Mouse (Mus musculus) thymus, postnatal 0 days (tissue): Measurements from ENCODE around the gene Mdm4. TPM values are rescaled to one million over a fixed set of nuclear protein-coding genes. Genes with fewer than 3 reads are reported as not detected.

ENCODE experiments used
- DNase-seq: peaks from one replicate; pipeline ENCODE4 v3.0.0-alpha.2; 2015; ENCODE audit warnings: low spot score
- polyA plus RNA-seq: library from polyadenylated mRNA; unstranded; fragments of >200 nt; fragmentation: Nextera tagmentation; extraction: Ambion mirVana; gene quantifications from 2 replicates; pipeline ENCODE4 v1.2.1, GENCODE M21; 2015

The Mdm4 gene
- polyA plus RNA-seq, 1 experiment from 2014 or later, result 36.9 TPM

GRCm38 (mm10) chr1:132947811-132948210 lies 82.5 kb downstream of the Mdm4 start:
- no peak for DNase-seq

- DNase-seq, result no peak
These were observed 84.5 kb downstream of the Mdm4 start for GRCm38 (mm10) chr1:132945826-132946225.

- DNase-seq, result no peak
These were observed 91.4 kb downstream of the Mdm4 start for GRCm38 (mm10) chr1:132938975-132939374.

- DNase-seq, result no peak
These were observed 92.9 kb downstream of the Mdm4 start for GRCm38 (mm10) chr1:132937296-132938030.

- DNase-seq, result peak; percentile 8
These were observed 95.5 kb downstream of the Mdm4 start for GRCm38 (mm10) chr1:132934856-132935255.

GRCm38 (mm10) chr1:132932421-132932820 lies 97.9 kb downstream of the Mdm4 start:
- no peak for DNase-seq

GRCm38 (mm10) chr1:132930291-132930690 lies 100.1 kb downstream of the Mdm4 start:
- no peak for DNase-seq

- DNase-seq, result no peak
These were observed 101.5 kb downstream of the Mdm4 start for GRCm38 (mm10) chr1:132928907-132929250.

GRCm38 (mm10) chr1:132928032-132928906 lies 102.1 kb downstream of the Mdm4 start:
- DNase-seq, result no peak

GRCm38 (mm10) chr1:132925270-132925669 lies 105.1 kb downstream of the Mdm4 start:
- no peak for DNase-seq

GRCm38 (mm10) chr1:132922257-132922656 lies 108.1 kb downstream of the Mdm4 start:
- DNase-seq, result no peak

GRCm38 (mm10) chr1:132921071-132921470 lies 109.3 kb downstream of the Mdm4 start:
- DNase-seq, result no peak

GRCm38 (mm10) chr1:132919258-132919657 lies 111.1 kb downstream of the Mdm4 start:
- DNase-seq, result no peak

- no peak for DNase-seq
These were observed 112.2 kb downstream of the Mdm4 start for GRCm38 (mm10) chr1:132918117-132918680.

GRCm38 (mm10) chr1:132917554-132917953 lies 112.8 kb downstream of the Mdm4 start:
- DNase-seq, result no peak

GRCm38 (mm10) chr1:132915849-132916493 lies 114.4 kb downstream of the Mdm4 start:
- no peak for DNase-seq

GRCm38 (mm10) chr1:132910414-132911041 lies 119.8 kb downstream of the Mdm4 start:
- DNase-seq, result no peak

- no peak for DNase-seq
These were observed 120.4 kb downstream of the Mdm4 start for GRCm38 (mm10) chr1:132909951-132910350.
